Mouse (Mus musculus): ENCODE data around the gene Ogfod2. TPM values are rescaled to one million over a fixed set of nuclear protein-coding genes. Genes with fewer than 3 reads are reported as not detected.

Ogfod2 gene
- polyA plus RNA-seq (2014; fragmentation: Nextera tagmentation; extraction: Ambion mirVana): 12.2 and 15.3 TPM in 2 replicates

- H3K4me1 ChIP-seq (ENCODE audit: control insufficient read depth, insufficient read depth, low read length): peaks cover 16% of the 10 kb centered on the region
- H3K27me3 ChIP-seq (ENCODE audit: control insufficient read depth, insufficient read depth, low read length): no peaks in the 10 kb centered on the region
- peak; percentile 96 for ATAC-seq (ENCODE audit: low FRiP score, low TSS enrichment)
- H3K9ac ChIP-seq (ENCODE audit: low read depth, low read length): peak within 1 kb of the TSS; percentile 80
- H3K27ac ChIP-seq (ENCODE audit: low read depth, low read length): peak within 1 kb of the TSS; percentile 81
- 0 out of 2 replicates have a peak, but pooled peaks cover 3% of the 10 kb centered on the region for H3K36me3 ChIP-seq (ENCODE audit: control insufficient read depth, insufficient read depth, low read length)
- no peaks in the 10 kb centered on the region for H3K9me3 ChIP-seq (ENCODE audit: control insufficient read depth, low read length)
- H3K4me3 ChIP-seq (ENCODE audit: low read length): peak within 1 kb of the TSS; percentile 71
- under 1% methylated on average over 66 of the region's 66 CpGs for WGBS
- peak within 1 kb of the TSS; percentile 89 for H3K4me2 ChIP-seq (replicated peaks; ENCODE audit: low read depth, low read length)
Measured at GRCm38 (mm10) chr5:124111742-124112497, at the start of gene Ogfod2. Gene Ogfod2, plus strand, starts transcription at chr5:124112297.

- no peak for ATAC-seq (ENCODE audit: low FRiP score, low TSS enrichment)
- no peak overlapping the region for H3K4me3 ChIP-seq (ENCODE audit: low read length)
Measured at GRCm38 (mm10) chr5:124069657-124070056, 42.4 kb upstream of the Ogfod2 start.

DNA sequence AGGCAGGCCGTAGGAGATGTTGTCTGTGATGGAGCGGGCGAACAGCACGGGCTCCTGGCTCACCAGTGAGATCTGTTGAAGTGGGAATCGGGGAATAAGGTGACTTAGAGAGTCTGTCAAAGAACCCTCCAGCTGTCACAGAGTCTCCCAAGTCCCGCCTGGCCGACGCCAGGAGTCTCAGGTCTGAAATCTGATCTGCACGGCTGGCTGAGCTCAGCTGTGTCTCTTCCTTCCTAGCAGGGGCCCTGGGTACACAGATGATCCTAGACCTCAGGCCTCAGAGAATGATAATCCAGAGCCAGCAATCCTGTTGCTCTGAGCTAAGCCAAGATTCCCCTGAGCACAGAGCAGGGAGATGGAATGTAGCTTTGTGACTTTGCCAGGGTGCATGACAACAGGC, 38.4 kb upstream of the Ogfod2 start:
- peak; percentile 66 for ATAC-seq (ENCODE audit: low FRiP score, low TSS enrichment)
- Histone ChIP-seq H3K9ac (ENCODE audit: low read depth, low read length) (no peak overlapping the region), H3K4me3 (ENCODE audit: low read length) (no peak overlapping the region), H3K36me3 (ENCODE audit: control insufficient read depth, insufficient read depth, low read length) (no peaks in the 10 kb centered on the region), H3K4me2 (replicated peaks; ENCODE audit: low read depth, low read length) (no peak overlapping the region), H3K27me3 (ENCODE audit: control insufficient read depth, insufficient read depth, low read length) (no peaks in the 10 kb centered on the region), H3K9me3 (ENCODE audit: control insufficient read depth, low read length) (no peaks in the 10 kb centered on the region), H3K4me1 (ENCODE audit: control insufficient read depth, insufficient read depth, low read length) (peaks cover 29% of the 10 kb centered on the region; the same call in 1 of the 2 replicates), H3K27ac (ENCODE audit: low read depth, low read length) (peak overlapping the region; percentile 65; the same call in 1 of the 2 replicates)
- 21% methylated on average over 9 of the region's 9 CpGs for WGBS

More at GRCm38 (mm10) chr5:124069657-124070056, 42.4 kb upstream of the Ogfod2 start:
- H3K9ac ChIP-seq (ENCODE audit: low read depth, low read length): no peak overlapping the region
- H3K27me3 ChIP-seq (ENCODE audit: control insufficient read depth, insufficient read depth, low read length): no peaks in the 10 kb centered on the region
- H3K9me3 ChIP-seq (ENCODE audit: control insufficient read depth, low read length): no peaks in the 10 kb centered on the region
- H3K36me3 ChIP-seq (ENCODE audit: control insufficient read depth, insufficient read depth, low read length): no peaks in the 10 kb centered on the region
- WGBS: 72% methylated on average over 3 of the region's 3 CpGs
- no peak overlapping the region for H3K4me2 ChIP-seq (replicated peaks; ENCODE audit: low read depth, low read length)
- H3K4me1 ChIP-seq (ENCODE audit: control insufficient read depth, insufficient read depth, low read length): peaks cover 13% of the 10 kb centered on the region; the same call in 1 of the 2 replicates
- H3K27ac ChIP-seq (ENCODE audit: low read depth, low read length): no peak overlapping the region

GRCm38 (mm10) chr5:124074845-124075307, 37.2 kb upstream of the Ogfod2 start:
- Histone ChIP-seq H3K36me3 (ENCODE audit: control insufficient read depth, insufficient read depth, low read length) (no peaks in the 10 kb centered on the region), H3K4me1 (ENCODE audit: control insufficient read depth, insufficient read depth, low read length) (peaks cover 29% of the 10 kb centered on the region; the same call in 1 of the 2 replicates), H3K9me3 (ENCODE audit: control insufficient read depth, low read length) (no peaks in the 10 kb centered on the region), H3K4me3 (ENCODE audit: low read length) (no peak overlapping the region), H3K4me2 (replicated peaks; ENCODE audit: low read depth, low read length) (no peak overlapping the region), H3K27me3 (ENCODE audit: control insufficient read depth, insufficient read depth, low read length) (no peaks in the 10 kb centered on the region), H3K27ac (ENCODE audit: low read depth, low read length) (peak overlapping the region; percentile 51; the same call in 1 of the 2 replicates), H3K9ac (ENCODE audit: low read depth, low read length) (no peak overlapping the region)
- ATAC-seq (ENCODE audit: low FRiP score, low TSS enrichment): no peak
- WGBS: 43% methylated on average over 10 of the region's 10 CpGs

GRCm38 (mm10) chr5:124075716-124076115, 36.4 kb upstream of the Ogfod2 start:
- no peaks in the 10 kb centered on the region for H3K27me3 ChIP-seq (ENCODE audit: control insufficient read depth, insufficient read depth, low read length)
- no peak overlapping the region for H3K9ac ChIP-seq (ENCODE audit: low read depth, low read length)
- peak overlapping the region; percentile 51 for H3K27ac ChIP-seq (ENCODE audit: low read depth, low read length)
- ATAC-seq (ENCODE audit: low FRiP score, low TSS enrichment): no peak
- H3K4me3 ChIP-seq (ENCODE audit: low read length): no peak overlapping the region
- H3K36me3 ChIP-seq (ENCODE audit: control insufficient read depth, insufficient read depth, low read length): no peaks in the 10 kb centered on the region
- no peaks in the 10 kb centered on the region for H3K9me3 ChIP-seq (ENCODE audit: control insufficient read depth, low read length)
- 62% methylated on average over 9 of the region's 9 CpGs for WGBS
- H3K4me2 ChIP-seq (replicated peaks; ENCODE audit: low read depth, low read length): no peak overlapping the region
- H3K4me1 ChIP-seq (ENCODE audit: control insufficient read depth, insufficient read depth, low read length): peaks cover 29% of the 10 kb centered on the region; the same call in 1 of the 2 replicates

DNA sequence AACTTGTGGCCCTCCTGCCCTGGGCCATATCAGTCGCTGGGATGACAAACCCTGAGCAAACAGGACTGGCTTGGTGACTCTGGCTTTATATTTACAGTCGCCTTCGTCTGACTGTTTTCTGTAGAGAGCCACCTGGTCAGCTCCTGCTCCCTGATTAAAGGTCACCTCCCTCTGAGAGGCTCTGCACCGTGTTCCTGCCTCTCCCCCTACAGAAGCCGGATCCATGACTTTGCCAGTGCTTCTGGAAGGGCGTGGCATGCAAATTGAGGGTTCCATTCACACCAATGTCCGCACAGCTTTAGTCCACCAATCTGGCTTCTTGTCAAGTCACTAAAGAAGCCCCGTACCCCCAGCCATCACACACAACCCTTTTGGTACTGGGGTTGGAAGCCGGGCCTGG, 35.5 kb upstream of the Ogfod2 start:
- H3K36me3 ChIP-seq (ENCODE audit: control insufficient read depth, insufficient read depth, low read length): no peaks in the 10 kb centered on the region
- no peaks in the 10 kb centered on the region for H3K9me3 ChIP-seq (ENCODE audit: control insufficient read depth, low read length)
- WGBS: 44% methylated on average over 9 of the region's 9 CpGs
- no peak overlapping the region for H3K4me2 ChIP-seq (replicated peaks; ENCODE audit: low read depth, low read length)
- H3K27me3 ChIP-seq (ENCODE audit: control insufficient read depth, insufficient read depth, low read length): no peaks in the 10 kb centered on the region
- peaks cover 29% of the 10 kb centered on the region; the same call in 1 of the 2 replicates for H3K4me1 ChIP-seq (ENCODE audit: control insufficient read depth, insufficient read depth, low read length)
- no peak for ATAC-seq (ENCODE audit: low FRiP score, low TSS enrichment)
- no peak overlapping the region for H3K4me3 ChIP-seq (ENCODE audit: low read length)
- no peak overlapping the region for H3K9ac ChIP-seq (ENCODE audit: low read depth, low read length)
- no peak overlapping the region for H3K27ac ChIP-seq (ENCODE audit: low read depth, low read length)

DNA sequence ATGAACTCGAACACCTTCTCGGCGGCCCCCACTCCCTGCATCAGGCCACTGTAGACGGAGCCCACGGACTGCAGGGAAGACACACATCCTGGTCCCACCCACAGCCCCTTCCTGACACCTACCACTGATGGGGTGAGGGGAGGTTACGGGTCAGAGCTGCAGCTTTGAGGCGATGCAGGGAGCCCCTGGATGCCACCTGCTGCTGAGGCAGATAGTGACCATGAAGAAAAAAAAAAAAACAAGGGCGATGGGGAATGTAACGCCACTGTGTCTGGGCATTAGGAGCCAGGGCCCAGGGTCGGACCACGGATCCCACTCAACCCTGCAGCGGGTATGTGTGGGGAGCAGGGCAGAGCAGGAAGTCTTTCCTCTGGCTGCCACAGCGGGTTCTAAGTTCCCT, 34.9 kb upstream of the Ogfod2 start:
- Histone ChIP-seq H3K4me3 (ENCODE audit: low read length) (no peak overlapping the region), H3K4me1 (ENCODE audit: control insufficient read depth, insufficient read depth, low read length) (peaks cover 29% of the 10 kb centered on the region; the same call in 1 of the 2 replicates), H3K9ac (ENCODE audit: low read depth, low read length) (no peak overlapping the region), H3K9me3 (ENCODE audit: control insufficient read depth, low read length) (no peaks in the 10 kb centered on the region), H3K36me3 (ENCODE audit: control insufficient read depth, insufficient read depth, low read length) (no peaks in the 10 kb centered on the region), H3K27me3 (ENCODE audit: control insufficient read depth, insufficient read depth, low read length) (no peaks in the 10 kb centered on the region), H3K4me2 (replicated peaks; ENCODE audit: low read depth, low read length) (no peak overlapping the region), H3K27ac (ENCODE audit: low read depth, low read length) (no peak overlapping the region)
- 75% methylated on average over 13 of the region's 13 CpGs for WGBS
- no peak for ATAC-seq (ENCODE audit: low FRiP score, low TSS enrichment)

- Histone ChIP-seq H3K4me3 (ENCODE audit: low read length) (no peak overlapping the region), H3K9ac (ENCODE audit: low read depth, low read length) (no peak overlapping the region), H3K27me3 (ENCODE audit: control insufficient read depth, insufficient read depth, low read length) (no peaks in the 10 kb centered on the region), H3K36me3 (ENCODE audit: control insufficient read depth, insufficient read depth, low read length) (no peaks in the 10 kb centered on the region), H3K4me2 (replicated peaks; ENCODE audit: low read depth, low read length) (no peak overlapping the region), H3K27ac (ENCODE audit: low read depth, low read length) (no peak overlapping the region), H3K9me3 (ENCODE audit: control insufficient read depth, low read length) (no peaks in the 10 kb centered on the region), H3K4me1 (ENCODE audit: control insufficient read depth, insufficient read depth, low read length) (peaks cover 29% of the 10 kb centered on the region; the same call in 1 of the 2 replicates)
- 70% methylated on average over 6 of the region's 6 CpGs for WGBS
- ATAC-seq (ENCODE audit: low FRiP score, low TSS enrichment): no peak
Measured at GRCm38 (mm10) chr5:124077856-124078460, 34.1 kb upstream of the Ogfod2 start.
